Mouse (Mus musculus) ES-E14 (cell line): Measurements from ENCODE around the gene Slc25a48.

ENCODE experiments used
- CHD2 ChIP-seq: IDR thresholded peaks from 2 replicates; pipeline ENCODE4 v1.6.1; 2014; ENCODE audit warnings: mild to moderate bottlenecking, low read depth, low read length, inconsistent platforms
- HCFC1 ChIP-seq: IDR thresholded peaks from 2 replicates; pipeline ENCODE4 v1.6.1; 2012; ENCODE audit warnings: low read length, inconsistent platforms, borderline replicate concordance; ENCODE audit not compliant: insufficient read depth
- MAFK ChIP-seq: IDR thresholded peaks from 2 replicates; pipeline ENCODE4 v1.6.1; 2014; ENCODE audit warnings: mild to moderate bottlenecking, low read depth, low read length, inconsistent platforms; ENCODE audit not compliant: insufficient read depth
- ZC3H11A ChIP-seq: IDR thresholded peaks from 2 replicates; pipeline ENCODE4 v1.6.1; 2012; ENCODE audit warnings: low read depth, mild to moderate bottlenecking, inconsistent platforms, low read length, borderline replicate concordance
- ZNF384 ChIP-seq: IDR thresholded peaks from 2 replicates; pipeline ENCODE4 v1.6.1; 2012; ENCODE audit warnings: low read depth, low read length, inconsistent platforms

GRCm38 (mm10) chr13:56449239-56450030 is 11.3 kb downstream of the Slc25a48 start:
- TF ChIP-seq ZC3H11A (no peak), HCFC1 (no peak), MAFK (no peak), CHD2 (no peak), ZNF384 (no peak)
